Mouse (Mus musculus): ENCODE data around the gene Rpl31. TPM values are rescaled to one million over a fixed set of nuclear protein-coding genes. Genes with fewer than 3 reads are reported as not detected.

The Rpl31 gene
- polyA plus RNA-seq, 1 experiment from 2014 or later, result 442 TPM

GRCm38 (mm10) chr1:39399228-39399627, 31.6 kb downstream of the Rpl31 start:
- peaks cover 36% of the 10 kb centered on the region for H3K4me1 ChIP-seq (replicated peaks)
- DNase-seq (no peak), ATAC-seq (ENCODE audit: low read depth) (no peak)
- peaks cover 12% of the 10 kb centered on the region for H3K36me3 ChIP-seq
- H3K9me3 ChIP-seq (replicated peaks), result no peaks in the 10 kb centered on the region; the same call in 1 of the 2 replicates
- H3K4me2 ChIP-seq, result no peak overlapping the region
- no peak overlapping the region for H3K9ac ChIP-seq
- H3K27ac ChIP-seq, result no peak overlapping the region
- WGBS (ENCODE audit: insufficient replicate concordance), result 59% methylated on average over 4 of the region's 4 CpGs
- no peaks in the 10 kb centered on the region for H3K27me3 ChIP-seq
- no peak overlapping the region for H3K4me3 ChIP-seq (replicated peaks)

- ATAC-seq (ENCODE audit: low read depth) (no peak), DNase-seq (no peak)
- no peaks in the 10 kb centered on the region for H3K27me3 ChIP-seq
- H3K36me3 ChIP-seq, result peaks cover 12% of the 10 kb centered on the region
- no peak overlapping the region for H3K9ac ChIP-seq
- no peaks in the 10 kb centered on the region; the same call in 1 of the 2 replicates for H3K9me3 ChIP-seq (replicated peaks)
- H3K4me2 ChIP-seq, result no peak overlapping the region
- 55% methylated on average over 3 of the region's 3 CpGs for WGBS (ENCODE audit: insufficient replicate concordance)
- H3K4me3 ChIP-seq (replicated peaks), result no peak overlapping the region
- H3K27ac ChIP-seq, result no peak overlapping the region
- peaks cover 27% of the 10 kb centered on the region for H3K4me1 ChIP-seq (replicated peaks)
These were observed 32.5 kb downstream of the Rpl31 start for GRCm38 (mm10) chr1:39400173-39400572.

DNA sequence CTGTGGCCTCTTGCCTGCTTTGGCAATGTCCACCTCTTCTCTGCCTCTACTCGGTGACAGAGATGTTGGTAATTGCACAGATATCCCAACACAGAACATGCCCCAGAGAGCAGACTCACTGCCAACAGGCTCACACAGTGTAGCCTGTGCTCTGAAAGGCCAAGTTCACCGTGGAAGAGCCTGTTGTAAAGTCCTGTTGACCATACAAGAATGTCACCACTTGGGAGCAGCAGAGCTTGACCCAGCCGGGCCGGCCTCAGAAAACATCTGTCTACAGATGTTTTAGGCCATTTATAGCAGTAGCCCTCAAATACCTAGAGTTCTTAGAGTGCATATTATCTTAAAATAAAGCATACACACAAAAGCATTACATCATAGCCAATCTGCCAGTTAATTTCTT, 39.5 kb downstream of the Rpl31 start:
- Histone ChIP-seq H3K4me2 (no peak overlapping the region), H3K9ac (no peak overlapping the region), H3K36me3 (no peaks in the 10 kb centered on the region), H3K9me3 (replicated peaks) (no peaks in the 10 kb centered on the region), H3K27me3 (no peaks in the 10 kb centered on the region), H3K4me1 (replicated peaks) (peaks cover 23% of the 10 kb centered on the region), H3K27ac (no peak overlapping the region), H3K4me3 (replicated peaks) (no peak overlapping the region)
- ATAC-seq (ENCODE audit: low read depth), result no peak
- DNase-seq, result no peak
- 73% methylated on average over 4 of the region's 4 CpGs for WGBS (ENCODE audit: insufficient replicate concordance)

DNA sequence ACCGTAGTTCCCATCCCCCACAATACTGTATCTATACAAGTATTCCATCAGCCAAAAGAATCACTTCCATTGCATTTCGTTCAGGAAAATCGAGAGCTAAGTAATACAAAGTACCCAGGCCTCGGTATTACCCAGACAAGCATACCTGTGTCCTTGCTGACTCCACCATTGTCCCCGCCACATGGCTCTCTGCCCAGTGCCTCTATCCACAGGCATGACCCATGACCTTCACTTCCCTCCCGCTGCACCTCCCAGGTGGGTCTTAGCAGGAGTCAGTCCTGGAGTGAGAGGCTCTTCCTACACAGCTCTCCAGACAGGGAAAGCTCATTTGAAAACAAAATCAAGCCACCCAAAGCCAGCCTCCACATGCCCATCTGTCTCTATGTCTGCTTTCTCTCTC, 40.5 kb downstream of the Rpl31 start:
- ATAC-seq (ENCODE audit: low read depth) (no peak), DNase-seq (no peak)
- H3K36me3 ChIP-seq, result no peaks in the 10 kb centered on the region
- H3K9ac ChIP-seq, result no peak overlapping the region
- H3K9me3 ChIP-seq (replicated peaks), result no peaks in the 10 kb centered on the region
- H3K4me1 ChIP-seq (replicated peaks), result peaks cover 23% of the 10 kb centered on the region
- no peak overlapping the region for H3K27ac ChIP-seq
- 76% methylated on average over 6 of the region's 6 CpGs for WGBS (ENCODE audit: insufficient replicate concordance)
- H3K4me3 ChIP-seq (replicated peaks), result no peak overlapping the region
- H3K4me2 ChIP-seq, result no peak overlapping the region
- H3K27me3 ChIP-seq, result no peaks in the 10 kb centered on the region

DNA sequence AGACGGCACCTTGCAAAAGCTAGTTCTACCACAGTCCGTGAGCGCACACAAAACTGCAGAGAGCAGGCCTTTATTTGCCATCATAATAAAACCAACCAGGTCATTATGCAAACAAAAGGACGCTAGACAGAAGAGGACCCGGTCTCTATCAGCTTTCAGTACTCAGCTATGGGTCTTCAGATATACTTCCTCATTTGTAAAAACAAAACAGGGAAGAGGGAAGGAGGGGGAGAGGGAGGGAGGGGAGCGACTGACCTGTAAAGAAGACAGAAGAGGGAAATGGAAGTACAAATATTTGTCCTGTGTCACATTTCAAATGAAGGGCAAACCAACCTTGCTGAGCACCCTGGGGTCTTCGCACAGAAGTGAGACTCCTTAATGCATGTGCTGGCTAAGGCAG, 41.0 kb downstream of the Rpl31 start:
- DNase-seq (no peak), ATAC-seq (ENCODE audit: low read depth) (no peak)
- H3K27ac ChIP-seq, result no peak overlapping the region
- peaks cover 20% of the 10 kb centered on the region for H3K4me1 ChIP-seq (replicated peaks)
- H3K4me2 ChIP-seq, result no peak overlapping the region
- H3K36me3 ChIP-seq, result no peaks in the 10 kb centered on the region
- no peak overlapping the region for H3K4me3 ChIP-seq (replicated peaks)
- H3K9me3 ChIP-seq (replicated peaks), result no peaks in the 10 kb centered on the region
- no peak overlapping the region for H3K9ac ChIP-seq
- WGBS (ENCODE audit: insufficient replicate concordance), result 42% methylated on average over 7 of the region's 7 CpGs
- no peaks in the 10 kb centered on the region for H3K27me3 ChIP-seq

- 83% methylated on average over 19 of the region's 19 CpGs for WGBS (ENCODE audit: insufficient replicate concordance)
- no peak for ATAC-seq (ENCODE audit: low read depth)
These were observed 42.6 kb downstream of the Rpl31 start for GRCm38 (mm10) chr1:39410085-39410821.

GRCm38 (mm10) chr1:39417817-39418216, 50.2 kb downstream of the Rpl31 start:
- Histone ChIP-seq H3K4me2 (no peak overlapping the region), H3K27ac (no peak overlapping the region), H3K36me3 (peaks cover 4% of the 10 kb centered on the region; the same call in 1 of the 2 replicates), H3K4me3 (replicated peaks) (no peak overlapping the region), H3K4me1 (replicated peaks) (peaks cover 17% of the 10 kb centered on the region), H3K9ac (no peak overlapping the region), H3K9me3 (replicated peaks) (no peaks in the 10 kb centered on the region), H3K27me3 (no peaks in the 10 kb centered on the region)
- ATAC-seq (ENCODE audit: low read depth) (0 out of 2 replicates have a peak, but pooled peaks have one; percentile 47), DNase-seq (no peak)
- WGBS (ENCODE audit: insufficient replicate concordance), result 40% methylated on average over 12 of the region's 12 CpGs

More at GRCm38 (mm10) chr1:39410085-39410821, 42.6 kb downstream of the Rpl31 start:
- Histone ChIP-seq H3K36me3 (peaks cover 4% of the 10 kb centered on the region; the same call in 1 of the 2 replicates), H3K27ac (no peak overlapping the region), H3K27me3 (no peaks in the 10 kb centered on the region), H3K4me2 (no peak overlapping the region), H3K4me1 (replicated peaks) (peaks cover 15% of the 10 kb centered on the region), H3K4me3 (replicated peaks) (no peak overlapping the region), H3K9ac (no peak overlapping the region), H3K9me3 (replicated peaks) (no peaks in the 10 kb centered on the region)
- DNase-seq, result no peak

DNA sequence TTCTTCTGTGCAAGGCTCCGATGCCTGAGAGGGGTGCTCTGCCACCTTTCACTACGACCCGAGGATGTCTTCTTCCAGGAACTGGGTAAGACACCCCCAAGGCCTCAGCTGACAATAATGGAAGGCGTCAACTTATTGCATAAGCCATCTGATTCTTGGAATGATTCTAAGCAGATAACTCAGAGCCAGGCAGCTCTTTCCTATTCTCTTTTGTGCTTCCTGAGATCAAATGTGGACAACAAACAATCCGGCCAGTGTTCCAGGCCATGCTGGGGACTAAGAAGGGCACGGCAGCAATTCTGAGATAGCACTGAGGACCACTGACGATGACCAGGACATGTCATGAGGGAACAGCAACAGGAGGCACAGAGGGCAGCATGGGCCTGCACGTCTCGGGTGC, 51.2 kb downstream of the Rpl31 start:
- no peaks in the 10 kb centered on the region for H3K9me3 ChIP-seq (replicated peaks)
- no peak overlapping the region for H3K4me3 ChIP-seq (replicated peaks)
- 67% methylated on average over 9 of the region's 9 CpGs for WGBS (ENCODE audit: insufficient replicate concordance)
- DNase-seq (no peak), ATAC-seq (ENCODE audit: low read depth) (no peak)
- H3K27ac ChIP-seq, result no peak overlapping the region
- H3K27me3 ChIP-seq, result no peaks in the 10 kb centered on the region
- H3K4me2 ChIP-seq, result no peak overlapping the region
- H3K9ac ChIP-seq, result no peak overlapping the region
- H3K4me1 ChIP-seq (replicated peaks), result peaks cover 17% of the 10 kb centered on the region
- H3K36me3 ChIP-seq, result peaks cover 4% of the 10 kb centered on the region; the same call in 1 of the 2 replicates

- Histone ChIP-seq H3K4me1 (replicated peaks) (peaks cover 26% of the 10 kb centered on the region), H3K4me3 (replicated peaks) (no peak overlapping the region), H3K4me2 (no peak overlapping the region), H3K27me3 (no peaks in the 10 kb centered on the region), H3K9ac (no peak overlapping the region), H3K9me3 (replicated peaks) (no peaks in the 10 kb centered on the region), H3K36me3 (peaks cover 7% of the 10 kb centered on the region; the same call in 1 of the 2 replicates), H3K27ac (no peak overlapping the region)
- WGBS (ENCODE audit: insufficient replicate concordance), result 81% methylated on average over 6 of the region's 6 CpGs
- DNase-seq, result no peak
- no peak for ATAC-seq (ENCODE audit: low read depth)
These were observed 53.3 kb downstream of the Rpl31 start for GRCm38 (mm10) chr1:39420987-39421386.

Other genes starting within 250 kb of the Rpl31 start
- 0.02 and 0.13 TPM in 2 replicates for gene Npas2, start 174.1 kb upstream of the Rpl31 start, polyA plus RNA-seq (2015; fragmentation: Nextera tagmentation; extraction: Ambion mirVana)
- 2.7 and 3.0 TPM in 2 replicates for gene Tbc1d8, start 110.9 kb downstream of the Rpl31 start, polyA plus RNA-seq (2015; fragmentation: Nextera tagmentation; extraction: Ambion mirVana)
- 10.9 and 11.3 TPM in 2 replicates for gene Cnot11, start 167.2 kb downstream of the Rpl31 start, polyA plus RNA-seq (2015; fragmentation: Nextera tagmentation; extraction: Ambion mirVana)
- gene Rnf149, start 209.6 kb downstream of the Rpl31 start, polyA plus RNA-seq (2015; fragmentation: Nextera tagmentation; extraction: Ambion mirVana), result 17.1 and 19.3 TPM in 2 replicates